Mouse (Mus musculus): ENCODE data around the gene Grin2d.
"Not testable (repeated sequence)": the region's sequence is repeated elsewhere in the genome, so short reads cannot be mapped to it uniquely, and the experiment has no call there.

Grin2d gene

GRCm38 (mm10) chr7:45878278-45878677, at the start of gene Grin2d:
Gene Grin2d (minus strand): TSS chr7:45878378.
- not testable (repeated sequence) for DNase-seq

GRCm38 (mm10) chr7:45924429-45924816, 46.2 kb upstream of the Grin2d start:
- DNase-seq: peak; percentile 37 to 46

- DNase-seq: peak; percentile 86
Measured at GRCm38 (mm10) chr7:45923762-45924428, 45.7 kb upstream of the Grin2d start, which contains the start of gene Ccdc114. Gene Ccdc114 (plus strand): TSS chr7:45924072.

DNA sequence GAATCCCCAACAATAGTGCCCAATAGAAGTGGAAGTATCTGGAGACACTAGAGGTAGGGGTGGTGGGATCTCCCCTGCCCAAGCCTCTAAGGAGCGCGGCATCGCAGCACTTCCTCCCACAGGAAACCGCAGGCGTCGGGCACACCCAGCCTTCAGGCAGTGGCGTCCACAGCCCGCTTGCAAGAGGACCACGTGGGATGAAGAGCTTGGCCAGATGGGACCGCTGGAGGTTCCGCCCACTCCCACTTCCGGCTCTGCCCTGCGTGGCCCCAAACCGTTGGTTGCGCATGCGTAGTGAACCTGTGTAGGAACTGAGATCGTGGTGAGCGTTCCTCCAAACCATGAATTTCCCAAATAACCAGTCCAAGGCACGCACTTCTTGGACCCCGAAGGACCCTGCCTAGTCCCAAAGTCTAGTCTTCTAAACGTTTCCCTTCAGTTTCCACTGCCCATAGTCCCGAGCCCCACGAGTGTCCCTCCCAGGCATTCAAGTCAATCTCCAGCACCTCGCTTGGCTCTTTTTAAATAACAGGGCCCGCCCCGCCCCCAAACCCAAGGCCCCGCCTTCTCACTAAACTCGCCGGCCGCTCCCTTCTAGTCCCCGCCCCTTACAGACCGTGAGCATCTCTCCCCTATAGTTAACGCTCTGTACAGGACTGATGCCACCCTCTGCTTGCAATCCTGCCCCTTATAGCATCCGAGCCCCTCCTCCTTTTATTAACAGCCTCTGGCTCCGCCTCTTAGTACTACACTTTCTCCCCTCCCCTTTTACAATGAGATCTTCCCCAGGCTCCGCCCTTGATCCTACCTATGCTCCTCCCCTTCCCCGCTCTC, 45.0 kb upstream of the Grin2d start:
- peak; percentile 97 for DNase-seq

DNA sequence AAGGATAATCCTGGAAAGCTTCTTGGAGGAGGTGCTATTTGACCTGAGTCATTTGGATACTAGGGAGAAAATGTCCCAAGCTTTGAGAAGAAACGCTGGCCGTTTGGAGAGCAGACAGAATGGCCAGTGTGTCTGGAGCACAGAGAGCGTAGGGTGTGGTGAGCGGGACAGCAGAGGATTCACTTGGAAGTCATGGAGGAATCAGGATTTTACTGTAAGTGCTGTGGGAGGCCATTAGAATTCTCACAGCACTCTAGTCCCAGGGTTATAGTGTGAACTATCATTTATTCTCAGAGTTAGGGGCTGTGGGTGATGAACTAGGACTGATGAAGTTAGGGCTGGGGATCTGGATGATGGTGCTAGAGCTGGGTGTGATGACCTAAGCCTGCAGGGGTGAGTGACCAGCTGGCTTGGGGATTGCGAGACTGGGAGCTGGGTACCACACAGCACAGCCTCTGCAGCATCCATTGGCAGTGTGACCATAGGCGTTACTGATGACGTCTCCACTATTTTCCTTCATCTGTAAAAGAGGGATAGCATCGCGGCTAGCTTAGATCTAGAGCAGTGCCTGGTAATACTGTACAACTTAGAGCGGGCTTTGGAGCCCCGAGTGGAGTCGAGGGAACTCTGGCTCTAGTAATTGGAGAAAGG, 43.9 kb upstream of the Grin2d start:
- DNase-seq: no peak

- DNase-seq: peak; percentile 54 to 64
Measured at GRCm38 (mm10) chr7:45921242-45921621, 43.1 kb upstream of the Grin2d start, which contains the start of gene Emp3. Gene Emp3 (minus strand): TSS chr7:45921404.

- peak; percentile 43 to 48 for DNase-seq
Measured at GRCm38 (mm10) chr7:45920583-45921241, 42.5 kb upstream of the Grin2d start.

DNA sequence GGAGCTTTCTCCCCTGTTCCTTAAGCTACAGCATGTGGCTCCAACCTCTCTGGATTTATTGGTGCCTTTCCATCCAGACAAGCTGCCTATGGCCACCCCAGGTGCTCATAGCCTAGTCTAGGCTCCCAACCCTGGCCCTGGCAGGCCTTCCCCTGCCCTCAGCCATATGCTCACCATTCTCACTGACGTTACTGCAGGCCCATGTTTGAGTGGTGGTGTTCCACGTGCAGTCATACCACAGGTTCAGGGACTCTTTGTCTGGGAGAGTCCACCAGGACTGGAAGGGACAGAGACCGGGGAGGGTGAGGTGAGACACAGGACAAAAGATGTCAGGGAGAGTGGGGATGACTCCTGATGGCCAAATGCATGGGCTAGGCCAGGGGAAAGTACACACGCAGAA, 41.6 kb upstream of the Grin2d start:
- DNase-seq: no peak

GRCm38 (mm10) chr7:45919083-45919671, 41.0 kb upstream of the Grin2d start:
- no peak for DNase-seq

- no peak for DNase-seq
Measured at GRCm38 (mm10) chr7:45917926-45918325, 39.7 kb upstream of the Grin2d start.

GRCm38 (mm10) chr7:45917004-45917704, 39.0 kb upstream of the Grin2d start:
- DNase-seq: no peak

DNA sequence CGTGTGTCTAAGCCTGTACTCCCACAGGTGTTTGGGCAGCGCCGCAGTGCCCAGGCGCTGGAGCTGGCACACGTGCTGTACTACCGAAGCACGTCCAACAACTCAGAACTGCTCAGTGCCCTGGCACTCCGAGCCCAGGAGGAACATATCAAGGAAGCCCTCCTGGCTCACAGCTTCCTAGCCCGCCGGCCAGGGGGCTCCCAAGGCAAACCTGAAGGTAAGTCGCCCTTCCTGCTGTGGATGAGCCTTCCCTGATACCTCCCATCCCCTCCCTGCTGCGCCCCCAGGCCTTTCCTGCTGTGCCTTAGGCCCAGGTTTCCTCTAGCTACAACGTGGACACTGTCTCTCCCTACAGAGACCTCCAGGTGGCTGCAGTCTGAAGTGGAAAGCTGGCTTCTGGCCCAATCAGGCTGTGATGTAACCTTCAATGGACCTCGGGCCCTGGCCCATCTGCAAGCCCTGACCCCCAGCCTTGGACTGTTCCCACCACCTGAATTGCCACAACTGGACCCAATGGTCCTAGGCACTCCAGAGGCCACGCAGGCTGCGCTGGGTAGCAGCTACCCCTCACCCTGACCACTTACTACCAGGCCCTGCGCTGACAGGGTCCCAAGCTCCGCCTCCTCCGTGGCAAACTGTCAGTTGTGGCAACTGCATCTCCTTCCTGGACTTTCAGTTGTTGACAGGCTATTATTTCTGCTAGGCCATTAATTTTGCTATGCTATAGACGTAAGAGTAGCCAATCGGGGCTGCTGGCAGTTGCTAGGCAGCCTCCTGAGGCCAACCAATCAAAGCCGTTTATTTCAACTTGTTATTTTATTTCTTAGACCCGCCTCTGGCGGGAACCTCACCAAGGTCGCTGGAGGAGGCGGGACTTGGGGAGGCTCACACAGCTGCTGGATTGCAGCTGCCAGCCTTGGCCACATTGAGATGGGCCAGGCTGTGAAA, 38.2 kb upstream of the Grin2d start:
- peak; percentile 79 to 82 for DNase-seq

GRCm38 (mm10) chr7:45915011-45915410, 36.8 kb upstream of the Grin2d start:
- DNase-seq: no peak

DNA sequence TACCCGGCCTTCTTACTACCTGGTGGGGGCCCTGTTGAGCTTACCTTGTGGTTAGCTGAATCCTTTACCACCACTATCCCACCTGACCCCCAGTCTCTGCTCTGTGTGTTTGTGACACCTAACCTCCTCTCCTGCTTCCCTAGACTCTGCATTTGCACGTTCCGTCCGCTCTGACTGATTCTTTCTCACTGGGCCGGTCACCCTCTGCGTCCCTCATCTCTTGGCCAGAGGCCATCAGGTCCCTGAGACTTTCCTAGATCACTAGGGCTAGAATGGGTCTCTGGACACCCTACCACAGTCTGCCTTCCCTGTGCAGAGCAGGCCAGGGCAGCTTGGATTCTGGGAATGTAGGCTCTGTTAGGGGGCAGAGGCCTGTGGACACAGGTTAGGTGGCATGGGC, 35.9 kb upstream of the Grin2d start:
- DNase-seq: no peak

GRCm38 (mm10) chr7:45909145-45909544, 31.0 kb upstream of the Grin2d start:
- DNase-seq: no peak

DNA sequence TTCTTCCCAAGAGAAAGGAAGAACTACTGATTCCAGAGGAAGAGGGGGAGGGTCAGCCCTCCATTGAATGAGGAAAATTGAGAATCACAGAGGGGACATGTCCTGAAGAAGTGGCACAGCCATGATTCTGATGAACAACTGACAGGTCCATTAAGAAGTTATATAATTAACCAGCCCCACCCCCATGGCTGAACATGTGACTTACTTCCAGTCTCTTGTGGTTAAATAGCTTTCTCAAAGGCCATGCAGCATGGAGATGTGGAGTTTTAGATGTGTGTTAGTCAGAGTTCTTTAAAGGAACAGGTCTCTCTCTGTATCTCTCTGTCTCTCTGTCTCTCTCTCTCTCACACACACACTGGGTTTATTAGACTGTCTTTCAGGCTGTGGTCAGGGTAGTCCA, 30.2 kb upstream of the Grin2d start:
- no peak for DNase-seq

DNA sequence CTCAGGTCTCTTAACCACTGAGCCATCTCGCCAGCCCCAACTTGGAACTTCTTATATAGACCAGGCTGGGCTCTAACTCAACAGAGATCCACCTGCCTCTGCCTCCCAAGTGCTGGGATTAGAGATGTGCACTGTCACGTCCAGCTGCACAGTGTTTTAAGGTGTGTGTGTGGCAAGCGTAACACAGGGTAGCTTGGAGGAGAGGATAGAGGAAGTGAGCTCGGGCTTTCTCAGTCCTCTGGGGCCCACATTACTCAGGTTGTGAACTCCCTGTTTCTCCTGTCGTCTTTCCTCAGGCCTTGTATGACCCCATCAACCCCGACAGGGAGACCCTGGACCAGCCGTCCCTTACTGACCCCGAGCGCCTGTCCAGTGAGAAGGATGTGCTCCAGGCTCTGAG, 28.4 kb upstream of the Grin2d start:
- DNase-seq: no peak

DNA sequence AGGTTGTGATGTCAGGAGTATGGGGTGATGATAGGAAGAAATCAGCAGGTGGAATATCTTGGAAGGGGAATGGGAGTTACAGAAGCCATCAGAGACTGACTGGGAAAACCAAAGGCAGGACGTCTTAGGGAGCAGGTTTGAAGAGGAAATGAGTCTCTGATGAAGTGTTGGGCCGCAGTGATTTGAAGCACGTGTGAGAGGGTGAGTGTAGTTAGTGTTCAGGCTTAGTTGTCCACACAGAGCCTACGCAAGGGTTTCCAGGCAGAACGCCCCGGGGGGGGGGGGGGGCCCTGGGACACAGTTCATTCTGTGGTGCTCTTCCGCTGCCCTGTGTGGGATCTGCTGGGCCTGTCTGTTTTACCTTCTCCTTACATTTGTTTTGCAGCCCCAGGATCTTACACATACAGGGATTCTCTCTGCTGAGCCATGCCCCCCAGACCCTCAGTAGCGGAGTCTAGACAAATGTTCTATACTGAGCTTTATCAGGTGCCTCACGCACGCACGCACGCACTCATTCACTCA, 24.4 kb upstream of the Grin2d start:
- DNase-seq: no peak

GRCm38 (mm10) chr7:45901562-45901961, 23.4 kb upstream of the Grin2d start:
- DNase-seq: peak in 1 of 2 experiments; percentile 23

DNA sequence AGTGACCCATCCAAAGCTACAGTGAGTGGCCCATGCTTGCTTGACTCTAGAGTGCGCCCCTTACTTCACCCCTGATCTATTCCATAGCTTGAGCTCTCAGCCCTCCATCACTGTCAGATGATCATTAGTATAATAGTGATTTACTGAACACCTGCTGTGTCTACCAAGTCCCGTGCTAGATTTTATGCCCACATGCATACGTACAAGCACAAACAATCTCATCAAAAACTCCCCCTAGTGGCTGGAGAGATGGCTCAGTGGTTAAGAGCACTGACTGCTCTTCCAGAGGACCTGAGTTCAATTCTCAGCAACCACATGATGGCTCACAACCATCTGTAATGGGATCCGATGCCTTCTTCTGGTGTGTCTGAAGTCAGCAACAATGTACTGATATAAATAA, 19.9 kb upstream of the Grin2d start:
- not testable (repeated sequence) for DNase-seq
